Mouse (Mus musculus) cerebellum, adult 9-11 months (tissue): Measurements from ENCODE around the gene Mknk1.

Experiments used
- DNase-seq: peaks from one replicate; pipeline ENCODE4 v3.0.0; 2022

Gene Mknk1

GRCm38 (mm10) chr4:115838696-115839641, at the start of gene Mknk1:
Gene Mknk1 (plus strand): TSS chr4:115839198.
- DNase-seq = peak; percentile 92

- DNase-seq = no peak
Measured at GRCm38 (mm10) chr4:115790864-115791263, 48.1 kb upstream of the Mknk1 start.

- no peak for DNase-seq
Measured at GRCm38 (mm10) chr4:115795360-115795759, 43.6 kb upstream of the Mknk1 start.

- DNase-seq = no peak
Measured at GRCm38 (mm10) chr4:115799981-115800380, 39.0 kb upstream of the Mknk1 start.

GRCm38 (mm10) chr4:115812326-115812725, 26.7 kb upstream of the Mknk1 start:
- no peak for DNase-seq

- no peak for DNase-seq
Measured at GRCm38 (mm10) chr4:115815606-115816005, 23.4 kb upstream of the Mknk1 start.

GRCm38 (mm10) chr4:115820199-115820598, 18.8 kb upstream of the Mknk1 start:
- no peak for DNase-seq

- DNase-seq = no peak
Measured at GRCm38 (mm10) chr4:115820944-115821343, 18.1 kb upstream of the Mknk1 start.

- DNase-seq = no peak
Measured at GRCm38 (mm10) chr4:115821431-115821830, 17.6 kb upstream of the Mknk1 start.

GRCm38 (mm10) chr4:115821928-115822327, 17.1 kb upstream of the Mknk1 start:
- DNase-seq = no peak

GRCm38 (mm10) chr4:115824178-115824577, 14.8 kb upstream of the Mknk1 start:
- peak; percentile 1 for DNase-seq

GRCm38 (mm10) chr4:115825271-115825670, 13.7 kb upstream of the Mknk1 start:
- DNase-seq = peak; percentile 0

- DNase-seq = no peak
Measured at GRCm38 (mm10) chr4:115827066-115827465, 11.9 kb upstream of the Mknk1 start.

- no peak for DNase-seq
Measured at GRCm38 (mm10) chr4:115827535-115827887, 11.5 kb upstream of the Mknk1 start.

- DNase-seq = peak; percentile 67
Measured at GRCm38 (mm10) chr4:115827888-115828571, 11.0 kb upstream of the Mknk1 start, which contains the start of gene Mob3c. Gene Mob3c (plus strand): TSS chr4:115828092.

GRCm38 (mm10) chr4:115828572-115828902, 10.5 kb upstream of the Mknk1 start:
- DNase-seq = no peak

GRCm38 (mm10) chr4:115830491-115830890, 8.5 kb upstream of the Mknk1 start:
- DNase-seq = no peak

GRCm38 (mm10) chr4:115831221-115831620, 7.8 kb upstream of the Mknk1 start:
- DNase-seq = no peak

GRCm38 (mm10) chr4:115832040-115832439, 7.0 kb upstream of the Mknk1 start:
- DNase-seq = no peak

GRCm38 (mm10) chr4:115835576-115835975, 3.4 kb upstream of the Mknk1 start:
- no peak for DNase-seq

- DNase-seq = no peak
Measured at GRCm38 (mm10) chr4:115838196-115838595, 802 bp upstream of the Mknk1 start.

- peak; percentile 43 for DNase-seq
Measured at GRCm38 (mm10) chr4:115839956-115840355, 958 bp downstream of the Mknk1 start.

GRCm38 (mm10) chr4:115840842-115841241, 1.8 kb downstream of the Mknk1 start:
- DNase-seq = peak; percentile 29

- no peak for DNase-seq
Measured at GRCm38 (mm10) chr4:115846656-115847055, 7.7 kb downstream of the Mknk1 start.
